Mouse (Mus musculus) c-Kit-positive CD71-negative TER-119-negative erythroid progenitor cells, embryonic 14.5 days (primary cell): ENCODE measurements around the gene Phf5a.
"Not testable (repeated sequence)": the region's sequence is repeated elsewhere in the genome, so short reads cannot be mapped to it uniquely, and the experiment has no call there.

ENCODE experiments used
- DNase-seq: peaks from one replicate; pipeline ENCODE4 v3.0.0-alpha.2; 2013; ENCODE audit warnings: low read depth

The Phf5a gene

GRCm38 (mm10) chr15:81871604-81872261 lies at the start of gene Phf5a:
Gene Phf5a, minus strand, starts transcription at chr15:81871911.
- peak; percentile 94 for DNase-seq

GRCm38 (mm10) chr15:81921255-81921654 lies 49.5 kb upstream of the Phf5a start:
- DNase-seq, result no peak

- no peak for DNase-seq
These were observed 49.0 kb upstream of the Phf5a start for GRCm38 (mm10) chr15:81920546-81921217.

GRCm38 (mm10) chr15:81919062-81919461 lies 47.4 kb upstream of the Phf5a start:
- DNase-seq, result no peak

GRCm38 (mm10) chr15:81917621-81918463 lies 46.1 kb upstream of the Phf5a start:
- DNase-seq, result peak; percentile 61

GRCm38 (mm10) chr15:81917201-81917600 lies 45.5 kb upstream of the Phf5a start:
- DNase-seq, result no peak

- no peak for DNase-seq
These were observed 44.0 kb upstream of the Phf5a start for GRCm38 (mm10) chr15:81915663-81916062.

GRCm38 (mm10) chr15:81914668-81915067 lies 43.0 kb upstream of the Phf5a start:
- DNase-seq, result no peak

GRCm38 (mm10) chr15:81912498-81912897 lies 40.8 kb upstream of the Phf5a start:
- no peak for DNase-seq

- not testable (repeated sequence) for DNase-seq
These were observed 37.1 kb upstream of the Phf5a start for GRCm38 (mm10) chr15:81908767-81909166.

GRCm38 (mm10) chr15:81907953-81908352 lies 36.2 kb upstream of the Phf5a start:
- DNase-seq, result no peak

- peak; percentile 74 for DNase-seq
These were observed 33.2 kb upstream of the Phf5a start for GRCm38 (mm10) chr15:81904939-81905338.

- DNase-seq, result no peak
These were observed 27.0 kb upstream of the Phf5a start for GRCm38 (mm10) chr15:81898751-81899150.

GRCm38 (mm10) chr15:81897607-81898285 lies 26.0 kb upstream of the Phf5a start:
- DNase-seq, result no peak

- no peak for DNase-seq
These were observed 24.7 kb upstream of the Phf5a start for GRCm38 (mm10) chr15:81896407-81896806.

GRCm38 (mm10) chr15:81894002-81894401 lies 22.3 kb upstream of the Phf5a start:
- DNase-seq, result no peak

- DNase-seq, result no peak
These were observed 20.3 kb upstream of the Phf5a start for GRCm38 (mm10) chr15:81891822-81892580.

GRCm38 (mm10) chr15:81891140-81891802 lies 19.6 kb upstream of the Phf5a start:
- DNase-seq, result no peak

- no peak for DNase-seq
These were observed 17.5 kb upstream of the Phf5a start for GRCm38 (mm10) chr15:81889175-81889574.

- no peak for DNase-seq
These were observed 15.3 kb upstream of the Phf5a start for GRCm38 (mm10) chr15:81886795-81887550.
